Mouse (Mus musculus): ENCODE measurements around the gene Tlx3. TPM values are rescaled to one million over a fixed set of nuclear protein-coding genes. Genes with fewer than 3 reads are reported as not detected.
A peak's percentile ranks its signal among the peaks of the same experiment; 100 is the strongest.

The Tlx3 gene
- polyA plus RNA-seq, 1 experiment from 2014 or later = 9.1 TPM

- H3K27ac ChIP-seq (ENCODE audit: low read depth, low read length) = no peak overlapping the region
- no peak overlapping the region for H3K4me2 ChIP-seq (ENCODE audit: low read length)
- peaks cover 54% of the 10 kb centered on the region for H3K27me3 ChIP-seq (replicated peaks; ENCODE audit: control insufficient read depth, insufficient read depth, low read length)
- H3K9me3 ChIP-seq (ENCODE audit: control insufficient read depth, low read length) = peaks cover 8% of the 10 kb centered on the region
- ATAC-seq = peak; percentile 46; the same call in 1 of the 2 replicates
- WGBS = under 1% methylated on average over 12 of the region's 12 CpGs
- H3K4me3 ChIP-seq (ENCODE audit: low read length) = no peak overlapping the region
- H3K36me3 ChIP-seq (ENCODE audit: control insufficient read depth, insufficient read depth, low read length) = no peaks in the 10 kb centered on the region
- no peak overlapping the region for H3K9ac ChIP-seq (ENCODE audit: low read depth, low read length)
- no peaks in the 10 kb centered on the region for H3K4me1 ChIP-seq (ENCODE audit: control insufficient read depth, insufficient read depth, low read depth, low read length)
Observed at GRCm38 (mm10) chr11:33193695-33194094, 9.7 kb downstream of the Tlx3 start.

GRCm38 (mm10) chr11:33181804-33182203 is 21.6 kb downstream of the Tlx3 start:
- WGBS = 83% methylated on average over 3 of the region's 3 CpGs
- H3K9ac ChIP-seq (ENCODE audit: low read depth, low read length) = no peak overlapping the region

GRCm38 (mm10) chr11:33180701-33181116 is 22.7 kb downstream of the Tlx3 start:
- H3K9ac ChIP-seq (ENCODE audit: low read depth, low read length) = no peak overlapping the region
- H3K27me3 ChIP-seq (replicated peaks; ENCODE audit: control insufficient read depth, insufficient read depth, low read length) = peaks cover 4% of the 10 kb centered on the region
- no peaks in the 10 kb centered on the region for H3K36me3 ChIP-seq (ENCODE audit: control insufficient read depth, insufficient read depth, low read length)
- H3K4me3 ChIP-seq (ENCODE audit: low read length) = no peak overlapping the region
- H3K27ac ChIP-seq (ENCODE audit: low read depth, low read length) = no peak overlapping the region
- peaks cover 6% of the 10 kb centered on the region for H3K4me1 ChIP-seq (ENCODE audit: control insufficient read depth, insufficient read depth, low read depth, low read length)
- peak overlapping the region; percentile 36 for H3K4me2 ChIP-seq (ENCODE audit: low read length)
- ATAC-seq = peak; percentile 51
- H3K9me3 ChIP-seq (ENCODE audit: control insufficient read depth, low read length) = no peaks in the 10 kb centered on the region
- WGBS = 4% methylated on average over 18 of the region's 18 CpGs

More at GRCm38 (mm10) chr11:33181804-33182203, 21.6 kb downstream of the Tlx3 start:
- Histone ChIP-seq H3K9me3 (ENCODE audit: control insufficient read depth, low read length) (no peaks in the 10 kb centered on the region), H3K27me3 (replicated peaks; ENCODE audit: control insufficient read depth, insufficient read depth, low read length) (peaks cover 4% of the 10 kb centered on the region), H3K4me2 (ENCODE audit: low read length) (no peak overlapping the region), H3K36me3 (ENCODE audit: control insufficient read depth, insufficient read depth, low read length) (no peaks in the 10 kb centered on the region), H3K4me3 (ENCODE audit: low read length) (no peak overlapping the region), H3K4me1 (ENCODE audit: control insufficient read depth, insufficient read depth, low read depth, low read length) (peaks cover 6% of the 10 kb centered on the region), H3K27ac (ENCODE audit: low read depth, low read length) (no peak overlapping the region)
- no peak for ATAC-seq

DNA sequence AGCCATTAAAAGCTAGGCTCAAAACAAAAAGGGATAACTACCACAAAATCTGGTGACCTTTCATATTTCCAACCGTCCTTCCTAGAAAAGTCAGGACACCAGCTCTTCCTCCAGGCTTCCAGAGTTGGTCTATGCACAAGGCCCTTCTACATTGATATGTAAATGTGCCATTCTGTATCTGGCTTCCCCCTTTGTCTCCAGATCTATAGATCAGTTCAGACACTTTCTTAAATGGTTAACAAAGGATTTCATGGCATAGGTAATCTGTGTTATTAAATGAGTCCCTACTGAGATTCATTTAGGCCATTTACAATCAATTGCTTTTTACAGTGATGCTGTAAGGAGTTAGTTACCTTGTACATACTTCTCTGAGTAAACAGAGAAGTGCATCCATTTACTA is 23.6 kb downstream of the Tlx3 start:
- Histone ChIP-seq H3K4me3 (ENCODE audit: low read length) (no peak overlapping the region), H3K36me3 (ENCODE audit: control insufficient read depth, insufficient read depth, low read length) (no peaks in the 10 kb centered on the region), H3K4me1 (ENCODE audit: control insufficient read depth, insufficient read depth, low read depth, low read length) (peaks cover 6% of the 10 kb centered on the region), H3K27ac (ENCODE audit: low read depth, low read length) (no peak overlapping the region), H3K27me3 (replicated peaks; ENCODE audit: control insufficient read depth, insufficient read depth, low read length) (peaks cover 4% of the 10 kb centered on the region), H3K4me2 (ENCODE audit: low read length) (no peak overlapping the region), H3K9ac (ENCODE audit: low read depth, low read length) (no peak overlapping the region), H3K9me3 (ENCODE audit: control insufficient read depth, low read length) (no peaks in the 10 kb centered on the region)
- WGBS = 24% methylated on average over 1 of the region's 1 CpGs
- ATAC-seq = no peak

GRCm38 (mm10) chr11:33176525-33177245 is 26.7 kb downstream of the Tlx3 start:
- no peak overlapping the region for H3K27ac ChIP-seq (ENCODE audit: low read depth, low read length)
- no peaks in the 10 kb centered on the region for H3K36me3 ChIP-seq (ENCODE audit: control insufficient read depth, insufficient read depth, low read length)
- no peaks in the 10 kb centered on the region for H3K9me3 ChIP-seq (ENCODE audit: control insufficient read depth, low read length)
- WGBS = 27% methylated on average over 20 of the region's 20 CpGs
- H3K27me3 ChIP-seq (replicated peaks; ENCODE audit: control insufficient read depth, insufficient read depth, low read length) = peaks cover 4% of the 10 kb centered on the region
- ATAC-seq = peak; percentile 74
- peaks cover 6% of the 10 kb centered on the region for H3K4me1 ChIP-seq (ENCODE audit: control insufficient read depth, insufficient read depth, low read depth, low read length)
- H3K4me3 ChIP-seq (ENCODE audit: low read length) = no peak overlapping the region
- H3K4me2 ChIP-seq (ENCODE audit: low read length) = no peak overlapping the region; the same call in 1 of the 2 replicates
- H3K9ac ChIP-seq (ENCODE audit: low read depth, low read length) = no peak overlapping the region

- H3K9me3 ChIP-seq (ENCODE audit: control insufficient read depth, low read length) = no peaks in the 10 kb centered on the region
- H3K27ac ChIP-seq (ENCODE audit: low read depth, low read length) = no peak overlapping the region
- H3K4me3 ChIP-seq (ENCODE audit: low read length) = no peak overlapping the region
- no peak overlapping the region for H3K9ac ChIP-seq (ENCODE audit: low read depth, low read length)
- peaks cover 3% of the 10 kb centered on the region for H3K4me1 ChIP-seq (ENCODE audit: control insufficient read depth, insufficient read depth, low read depth, low read length)
- H3K36me3 ChIP-seq (ENCODE audit: control insufficient read depth, insufficient read depth, low read length) = no peaks in the 10 kb centered on the region
- no peak overlapping the region for H3K4me2 ChIP-seq (ENCODE audit: low read length)
- H3K27me3 ChIP-seq (replicated peaks; ENCODE audit: control insufficient read depth, insufficient read depth, low read length) = no peaks in the 10 kb centered on the region; the same call in 1 of the 2 replicates
- no peak for ATAC-seq
- WGBS = 67% methylated on average over 3 of the region's 3 CpGs
Observed at GRCm38 (mm10) chr11:33175768-33176167, 27.6 kb downstream of the Tlx3 start.

- H3K9me3 ChIP-seq (ENCODE audit: control insufficient read depth, low read length) = no peaks in the 10 kb centered on the region
- 14% methylated on average over 9 of the region's 9 CpGs for WGBS
- no peak overlapping the region for H3K27ac ChIP-seq (ENCODE audit: low read depth, low read length)
- H3K4me3 ChIP-seq (ENCODE audit: low read length) = no peak overlapping the region
- no peaks in the 10 kb centered on the region for H3K27me3 ChIP-seq (replicated peaks; ENCODE audit: control insufficient read depth, insufficient read depth, low read length)
- H3K9ac ChIP-seq (ENCODE audit: low read depth, low read length) = no peak overlapping the region
- no peak overlapping the region for H3K4me2 ChIP-seq (ENCODE audit: low read length)
- no peaks in the 10 kb centered on the region for H3K36me3 ChIP-seq (ENCODE audit: control insufficient read depth, insufficient read depth, low read length)
- ATAC-seq = no peak
- no peaks in the 10 kb centered on the region for H3K4me1 ChIP-seq (ENCODE audit: control insufficient read depth, insufficient read depth, low read depth, low read length)
Observed at GRCm38 (mm10) chr11:33170489-33170888, 32.9 kb downstream of the Tlx3 start.

DNA sequence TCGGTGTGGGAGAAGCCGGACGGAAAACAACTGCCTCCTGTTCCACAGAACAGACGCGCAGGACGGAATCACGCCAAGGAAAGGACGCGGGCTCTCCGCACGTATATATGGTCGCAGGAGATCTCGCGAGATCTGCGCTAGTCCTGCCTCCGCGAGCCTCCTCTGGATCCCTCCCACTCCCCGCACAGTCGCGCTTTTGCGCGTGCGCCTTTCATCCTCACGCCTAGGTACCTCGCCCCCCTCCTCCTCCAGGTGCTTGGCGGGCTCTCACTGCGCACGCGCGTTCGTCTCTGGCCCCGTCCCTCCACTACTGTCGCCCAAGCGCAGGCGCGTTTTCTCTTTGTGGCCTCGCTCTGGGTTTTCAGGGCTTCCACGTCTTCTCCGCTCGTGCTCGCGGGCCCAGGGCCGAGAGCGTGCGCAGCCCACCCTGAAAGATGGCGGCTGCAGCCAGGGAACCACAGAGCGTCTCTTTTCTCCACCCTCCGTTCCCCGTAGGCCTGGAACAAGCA is 40.3 kb downstream of the Tlx3 start, which contains the start of gene Npm1:
Gene Npm1 (minus strand): TSS at position 209 of the 509 bp plus-strand sequence.
- Histone ChIP-seq H3K36me3 (ENCODE audit: control insufficient read depth, insufficient read depth, low read length) (peaks cover 13% of the 10 kb centered on the region), H3K27ac (ENCODE audit: low read depth, low read length) (peak within 1 kb of the TSS; percentile 95), H3K9ac (ENCODE audit: low read depth, low read length) (peak within 1 kb of the TSS; percentile 89), H3K4me2 (ENCODE audit: low read length) (peak within 1 kb of the TSS; percentile 95), H3K27me3 (replicated peaks; ENCODE audit: control insufficient read depth, insufficient read depth, low read length) (no peaks in the 10 kb centered on the region), H3K9me3 (ENCODE audit: control insufficient read depth, low read length) (no peaks in the 10 kb centered on the region), H3K4me3 (ENCODE audit: low read length) (peak within 1 kb of the TSS; percentile 94), H3K4me1 (ENCODE audit: control insufficient read depth, insufficient read depth, low read depth, low read length) (peaks cover 9% of the 10 kb centered on the region)
- WGBS = 2% methylated on average over 49 of the region's 49 CpGs
- ATAC-seq = peak; percentile 97

DNA sequence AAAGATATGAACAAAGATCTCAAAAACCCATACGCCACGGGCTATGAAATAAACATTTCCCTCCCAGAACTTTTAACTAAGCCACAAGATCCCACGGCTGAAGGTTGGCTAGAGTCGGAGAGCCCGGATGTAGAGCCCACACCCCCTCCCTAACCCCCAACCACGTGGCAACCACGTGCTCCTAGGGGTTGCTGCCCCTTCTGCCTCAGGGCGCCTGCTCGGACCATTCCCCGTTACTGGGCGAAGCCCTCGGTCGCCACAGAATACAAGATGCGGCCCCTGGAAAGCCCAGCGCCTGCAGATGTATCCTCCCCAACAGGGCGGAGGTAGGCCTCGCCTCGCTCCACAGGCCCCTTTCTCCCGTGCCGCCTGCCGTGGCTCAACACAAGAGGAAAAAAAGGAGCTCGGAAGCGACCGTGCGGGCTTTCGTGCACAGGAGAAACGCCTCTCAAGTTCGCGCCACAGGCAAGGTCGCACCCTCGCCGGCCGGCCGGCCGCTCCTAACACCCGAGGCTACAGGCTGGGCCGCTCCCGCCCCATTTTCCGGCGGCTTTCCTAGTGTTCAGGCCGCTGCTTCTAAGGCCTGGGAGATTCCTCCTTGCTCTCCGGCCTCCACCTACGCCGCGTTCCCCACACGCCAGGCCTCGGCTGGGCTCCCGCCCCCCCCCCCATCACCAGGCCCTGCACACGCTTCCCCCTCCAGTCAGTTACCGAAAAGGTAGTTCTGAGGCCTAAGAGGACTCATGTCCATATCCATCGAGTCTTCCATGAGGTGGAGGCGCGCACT is 41.0 kb downstream of the Tlx3 start:
- Histone ChIP-seq H3K4me2 (ENCODE audit: low read length) (peak overlapping the region; percentile 95), H3K36me3 (ENCODE audit: control insufficient read depth, insufficient read depth, low read length) (peaks cover 16% of the 10 kb centered on the region), H3K4me1 (ENCODE audit: control insufficient read depth, insufficient read depth, low read depth, low read length) (peaks cover 9% of the 10 kb centered on the region), H3K27me3 (replicated peaks; ENCODE audit: control insufficient read depth, insufficient read depth, low read length) (no peaks in the 10 kb centered on the region), H3K9me3 (ENCODE audit: control insufficient read depth, low read length) (no peaks in the 10 kb centered on the region), H3K9ac (ENCODE audit: low read depth, low read length) (peak overlapping the region; percentile 89), H3K4me3 (ENCODE audit: low read length) (peak overlapping the region; percentile 94), H3K27ac (ENCODE audit: low read depth, low read length) (peak overlapping the region; percentile 90)
- peak; percentile 58 for ATAC-seq
- WGBS = 3% methylated on average over 45 of the region's 53 CpGs
